Mouse (Mus musculus) NIH3T3 (cell line): ENCODE results near the gene Efcab10.

Source experiments
- DNase-seq: peaks from one replicate; pipeline ENCODE4 v3.0.0-alpha.2; 2012; ENCODE audit warnings: low read depth

Efcab10 gene

DNA sequence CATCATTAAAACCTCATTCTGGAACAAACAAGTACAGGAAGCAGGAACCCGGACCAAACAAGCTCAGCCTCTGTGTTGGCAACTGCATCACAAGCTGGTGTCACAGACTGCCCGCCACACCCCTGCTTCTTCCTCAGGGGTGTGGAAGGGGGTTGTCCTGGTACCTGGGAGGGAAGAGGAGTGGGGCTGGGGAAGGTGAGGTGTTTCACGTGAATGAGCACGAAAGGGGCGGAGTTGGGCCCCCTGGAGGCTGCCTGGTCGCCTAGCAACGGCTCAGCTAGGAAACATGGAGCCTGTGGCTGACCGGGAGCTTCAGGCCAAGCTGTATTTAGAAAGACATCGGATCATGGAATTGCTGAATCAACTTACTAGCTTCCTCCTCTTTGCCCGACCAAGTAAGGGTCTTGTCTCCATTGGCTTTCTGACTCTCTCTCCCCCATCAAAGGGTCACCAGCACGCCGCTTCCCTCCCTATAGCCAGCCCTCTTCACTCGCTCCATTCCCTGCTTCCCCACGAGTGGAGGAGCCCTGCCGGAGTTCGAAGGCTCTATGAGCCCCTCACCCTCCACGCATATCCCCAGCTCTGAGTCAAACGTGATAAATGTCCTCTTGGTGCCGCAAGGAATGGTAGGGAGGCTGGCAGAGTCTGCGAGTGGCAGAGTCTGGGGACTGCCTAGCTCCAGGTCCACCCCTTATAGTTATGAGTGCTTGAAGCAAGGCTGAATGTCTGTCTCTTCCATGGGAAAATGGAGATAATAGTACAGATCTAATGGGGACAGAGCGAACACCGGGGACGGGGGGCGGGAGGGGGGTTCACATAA, at the start of gene Efcab10:
TSS of gene Efcab10 (plus strand) at position 51 of the 820 bp plus-strand sequence.
- DNase-seq, result no peak

DNA sequence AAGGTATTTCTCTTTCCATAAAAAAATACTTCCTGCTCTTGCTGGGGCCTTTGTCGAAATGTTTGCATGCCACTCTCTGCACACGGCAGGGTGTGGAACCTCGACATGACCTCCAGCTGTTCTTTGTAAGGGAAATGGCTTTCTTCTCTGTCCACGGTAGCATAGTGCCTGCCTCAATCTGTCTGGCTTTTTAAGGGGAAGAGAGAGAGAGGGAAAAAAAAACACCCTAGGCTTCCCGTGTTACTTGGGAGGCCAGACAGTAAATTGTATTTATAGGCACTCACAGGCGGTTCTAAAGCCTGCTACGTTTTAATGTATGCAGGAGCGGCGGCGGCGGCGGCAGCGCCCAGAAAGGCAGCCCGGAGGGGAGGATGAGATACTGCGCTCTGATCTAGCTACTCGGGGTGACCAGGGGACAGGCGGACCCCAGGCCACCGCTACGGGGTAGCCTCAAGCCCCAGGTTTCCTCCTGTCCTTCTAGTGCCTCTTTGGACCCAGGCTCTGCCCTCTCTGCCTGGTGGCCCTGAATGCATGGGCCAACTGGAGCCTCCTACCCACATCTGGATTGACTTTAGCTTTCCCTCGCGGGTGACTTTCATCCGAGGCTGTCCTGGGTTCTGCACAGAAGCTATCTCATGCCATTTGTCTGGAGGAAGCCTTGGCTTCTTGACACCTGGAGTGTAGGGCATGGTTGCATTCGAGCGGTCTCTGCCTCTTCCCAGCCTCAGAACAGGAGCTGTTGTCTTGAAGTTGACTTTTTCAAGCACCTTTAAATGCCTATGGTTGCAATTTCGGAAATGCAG, 49.5 kb upstream of the Efcab10 start:
- no peak for DNase-seq

DNA sequence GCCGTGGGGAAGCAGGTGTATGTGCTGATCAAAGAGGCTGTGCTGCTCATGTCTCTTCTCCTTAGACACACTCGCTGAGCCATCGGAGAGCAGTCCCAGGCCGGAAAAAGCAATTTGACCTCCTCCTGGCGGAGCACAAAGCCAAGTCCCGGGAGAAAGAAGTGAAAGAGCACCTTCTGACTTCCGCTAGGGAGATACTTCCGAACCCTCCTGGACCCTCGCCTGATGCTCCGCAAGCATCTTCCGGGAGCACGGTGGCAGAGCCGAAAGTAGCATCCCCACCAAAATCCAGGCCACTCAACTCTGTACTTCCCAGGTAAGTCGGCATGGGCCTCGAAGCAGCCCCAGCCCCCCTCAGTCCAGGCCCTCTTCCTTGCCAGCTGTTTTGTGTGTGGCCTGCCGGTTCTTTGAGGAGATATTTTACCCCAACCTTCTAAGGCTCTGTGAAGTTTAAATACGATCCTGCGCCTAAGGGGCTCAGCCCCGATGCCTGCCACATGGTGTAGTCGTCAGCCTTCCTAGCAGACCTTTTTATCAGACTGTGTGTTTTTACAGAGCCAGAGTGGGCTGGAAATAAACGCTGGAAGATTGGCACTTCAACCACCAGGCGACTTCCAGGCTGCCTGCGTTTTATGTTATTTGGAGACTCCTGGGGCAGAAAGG, 48.8 kb upstream of the Efcab10 start:
- no peak for DNase-seq

DNA sequence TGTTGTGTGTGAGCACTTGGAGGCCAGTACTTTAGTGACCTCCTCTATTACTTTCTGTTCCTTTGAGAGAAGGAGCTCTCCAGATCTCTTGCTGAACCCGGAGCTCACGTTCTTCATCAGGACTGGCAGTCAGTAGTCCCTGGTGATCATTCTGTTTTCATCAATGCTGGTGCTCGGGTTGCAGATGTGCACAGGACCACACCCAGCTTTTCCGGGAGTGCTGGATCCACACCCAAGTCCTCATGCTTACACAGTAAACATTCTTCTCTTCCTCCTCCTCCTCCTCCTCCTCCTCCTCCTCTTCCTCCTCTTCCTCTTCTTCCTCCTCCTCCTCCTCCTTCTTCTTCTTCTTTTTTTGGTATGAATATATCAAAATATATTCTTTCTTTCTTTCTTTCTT, 42.0 kb upstream of the Efcab10 start:
- no peak for DNase-seq

DNA sequence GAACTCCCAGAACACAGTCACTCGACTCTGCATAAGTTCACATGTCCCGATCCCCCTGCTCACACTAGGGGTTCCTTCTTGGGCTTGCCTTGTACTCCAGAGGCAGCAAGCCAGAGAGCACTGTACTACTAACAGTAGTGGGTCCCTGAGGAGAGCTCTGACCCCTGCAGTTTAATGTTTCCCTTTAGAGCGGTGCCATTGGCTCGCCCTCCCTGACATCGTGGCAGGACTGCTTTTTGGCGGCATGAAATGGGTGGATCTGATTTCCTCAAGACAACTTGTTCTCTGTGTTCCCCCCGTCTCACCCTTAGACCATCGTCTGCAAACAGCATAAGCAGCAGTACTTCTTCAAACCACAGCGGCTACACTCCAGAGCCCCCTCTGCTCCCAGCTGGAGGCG, 36.3 kb upstream of the Efcab10 start:
- DNase-seq, result no peak

DNA sequence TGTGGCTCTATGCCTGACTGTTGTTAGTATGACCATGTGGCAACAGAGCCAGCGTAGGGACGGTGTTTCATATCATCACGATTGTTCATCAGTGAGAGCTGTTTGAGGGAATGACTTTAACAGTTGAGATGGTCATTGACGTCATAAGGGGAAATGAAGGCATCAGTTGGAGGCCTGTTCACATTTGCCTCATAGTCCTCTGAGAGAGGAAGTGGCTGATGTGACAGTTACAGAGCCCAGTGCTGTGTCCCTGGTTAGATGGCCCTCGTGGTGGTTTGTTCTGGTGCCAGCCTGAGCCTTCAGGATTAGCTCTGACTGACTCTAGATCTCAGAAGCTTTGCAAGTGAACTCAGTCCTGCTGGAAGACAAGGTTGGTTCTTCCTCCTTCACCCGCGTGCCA, 35.4 kb upstream of the Efcab10 start:
- no peak for DNase-seq

DNA sequence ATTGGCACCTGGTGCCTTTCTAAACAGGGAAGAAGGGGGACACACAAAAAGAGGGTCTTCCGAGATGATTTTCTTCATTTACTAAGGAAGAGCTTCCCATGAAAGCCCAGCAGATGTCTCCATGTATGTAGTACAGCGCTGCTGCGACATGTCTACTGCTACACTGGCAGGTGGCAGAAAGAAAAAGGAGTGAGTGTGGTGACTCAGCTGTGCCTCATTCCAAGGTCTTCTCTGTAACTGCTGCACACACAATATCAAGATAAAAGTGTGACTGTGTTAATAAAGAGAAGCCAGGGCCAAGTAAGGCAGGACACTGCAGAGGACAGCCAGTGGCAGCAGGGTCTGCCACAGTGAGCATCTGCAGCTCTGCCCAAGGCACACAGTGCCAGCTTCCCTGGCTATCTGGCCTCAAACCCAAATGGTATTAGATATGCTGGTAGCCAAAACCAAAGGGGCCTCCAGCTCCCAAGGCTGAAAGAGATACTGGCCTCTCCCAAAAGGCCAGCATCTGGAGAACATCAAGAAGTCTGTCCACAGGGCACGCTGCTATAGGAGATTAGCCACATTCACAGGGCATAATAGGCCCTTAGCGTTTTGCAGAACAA, 34.7 kb upstream of the Efcab10 start:
- no peak for DNase-seq

DNA sequence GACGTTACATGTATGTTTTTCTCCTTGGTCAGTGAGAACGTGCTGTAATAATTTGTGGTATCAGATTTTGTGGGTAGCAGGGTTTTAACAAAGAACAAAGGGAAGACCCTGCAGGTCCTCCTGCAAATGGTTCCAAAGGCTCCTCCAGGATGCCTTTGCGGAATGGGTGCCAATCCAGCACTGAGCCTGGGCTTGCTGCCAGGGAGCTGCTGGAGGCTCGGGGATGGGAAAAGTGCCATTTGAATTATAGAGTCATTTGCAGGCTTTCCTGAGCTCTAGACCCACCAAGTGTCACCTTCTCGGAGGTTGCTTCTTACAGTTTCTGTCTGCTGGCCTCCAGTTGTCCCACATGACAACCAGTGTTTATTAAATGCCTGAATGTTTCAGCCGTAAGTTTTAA, 33.9 kb upstream of the Efcab10 start:
- DNase-seq, result peak; percentile 79

DNA sequence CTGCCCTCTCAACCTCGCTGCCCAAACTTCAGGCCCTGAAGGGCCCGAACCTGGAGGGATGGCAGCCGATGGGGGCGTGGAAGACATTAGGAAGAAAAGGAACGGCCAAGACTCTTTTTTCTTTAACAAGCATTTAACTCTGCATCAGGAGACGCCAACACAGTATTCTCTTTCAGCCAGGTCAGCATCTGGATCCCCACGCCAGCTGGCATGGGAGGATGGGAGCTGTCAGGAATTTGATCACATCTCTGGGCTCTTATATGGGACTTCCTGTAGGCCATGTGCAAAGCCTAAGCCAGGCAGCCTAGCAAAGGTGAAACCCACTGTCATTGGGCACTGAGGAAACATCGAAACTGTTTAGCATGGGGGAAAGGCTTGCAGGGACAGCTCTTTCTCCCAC, 30.1 kb upstream of the Efcab10 start:
- DNase-seq, result no peak

DNA sequence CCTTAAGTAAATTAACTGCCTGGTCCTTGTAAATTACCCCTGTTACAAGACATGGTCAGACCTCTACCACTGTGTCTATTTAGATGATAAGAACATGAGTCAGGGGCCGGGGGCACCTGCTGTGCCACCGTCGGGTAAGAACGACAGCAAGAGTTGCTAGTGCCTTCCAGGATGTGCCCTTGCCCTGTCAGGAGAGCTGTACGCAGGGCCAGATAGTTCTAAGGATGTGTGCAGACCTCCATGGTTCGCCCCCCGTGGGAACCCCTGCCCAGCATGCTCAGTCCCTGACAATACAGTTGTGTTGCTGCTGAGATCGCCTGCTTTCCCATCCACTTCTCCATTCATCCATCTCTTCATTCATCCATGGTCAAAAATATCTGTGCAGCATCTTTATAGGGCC, 29.5 kb upstream of the Efcab10 start:
- DNase-seq, result no peak

DNA sequence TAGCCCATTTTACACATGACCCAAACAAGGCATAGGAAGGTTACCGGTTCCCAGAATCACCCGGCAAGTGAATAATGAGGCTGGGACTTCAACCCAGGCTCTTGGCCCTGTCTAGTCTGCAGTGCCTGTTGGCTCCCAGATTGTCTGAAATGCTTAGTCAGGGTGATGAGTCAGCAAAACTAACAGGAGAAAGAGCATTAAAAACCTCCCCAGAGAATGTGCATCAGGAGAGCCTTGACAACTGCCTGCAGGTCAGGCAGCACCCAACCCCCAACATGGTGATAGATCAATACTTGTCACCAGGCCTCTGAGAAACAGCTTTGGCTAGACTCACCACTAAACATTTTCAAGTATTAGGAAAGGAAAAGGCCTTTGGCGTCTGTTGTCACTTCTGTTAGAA, 25.1 kb upstream of the Efcab10 start:
- peak; percentile 79 for DNase-seq

DNA sequence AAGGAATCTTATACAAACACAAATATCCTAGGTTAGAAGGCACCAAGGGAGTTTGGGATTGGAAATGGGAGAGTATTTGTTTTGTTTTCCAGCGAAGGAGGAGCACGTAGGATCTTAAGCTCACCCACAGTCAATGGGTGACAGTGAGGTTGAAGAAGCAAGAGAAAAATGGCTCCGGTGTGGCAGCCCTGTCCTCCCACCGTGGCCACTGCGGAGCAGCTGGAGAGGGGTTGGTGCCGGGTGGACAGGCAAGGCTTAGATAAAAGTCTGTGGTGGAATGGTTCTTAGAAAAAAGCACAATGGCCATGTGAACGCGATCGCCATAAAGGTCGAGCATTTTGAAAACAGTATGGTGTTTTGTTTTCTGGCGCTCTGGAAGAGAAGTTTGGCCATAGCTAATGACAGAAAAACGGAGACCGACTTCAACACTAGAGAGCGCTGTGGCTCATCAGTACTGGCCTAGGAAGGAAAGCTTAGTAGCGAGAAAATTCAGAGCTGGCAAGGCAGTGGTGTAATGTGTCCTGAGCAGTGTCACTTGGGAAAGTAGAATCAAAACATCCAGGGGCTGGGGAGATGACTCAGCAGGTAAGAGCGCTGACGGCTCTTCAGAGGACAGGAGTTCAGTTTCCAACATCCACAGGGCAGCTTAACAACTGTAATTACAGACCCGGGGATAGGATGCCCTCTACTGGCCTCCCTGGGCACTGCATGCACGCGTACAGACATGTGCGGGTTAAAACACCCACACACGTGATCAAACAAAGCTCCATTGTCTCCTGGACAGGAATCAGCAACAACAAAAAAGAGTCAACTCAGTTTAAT, 14.8 kb upstream of the Efcab10 start:
- peak; percentile 91 for DNase-seq

DNA sequence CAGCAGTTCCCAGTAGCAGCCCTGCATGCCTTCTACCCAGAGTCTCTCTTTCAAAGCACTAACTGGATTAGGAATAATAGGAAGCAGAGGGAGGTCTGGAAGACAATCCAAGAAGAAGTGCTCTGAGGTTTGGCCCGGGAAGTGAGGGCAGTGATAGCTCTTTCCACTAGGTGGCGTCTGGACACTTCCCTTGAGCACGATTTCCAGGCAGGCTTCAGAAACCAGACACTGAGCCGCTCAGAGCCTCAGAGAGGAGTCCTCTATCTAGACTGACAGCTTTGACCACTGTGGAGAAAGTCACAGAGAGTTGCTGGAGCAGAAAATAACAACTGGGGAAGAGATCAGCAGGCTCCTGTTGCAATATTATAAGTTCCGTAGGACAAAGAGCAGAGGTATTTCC, 5.8 kb upstream of the Efcab10 start:
- peak; percentile 89 for DNase-seq

DNA sequence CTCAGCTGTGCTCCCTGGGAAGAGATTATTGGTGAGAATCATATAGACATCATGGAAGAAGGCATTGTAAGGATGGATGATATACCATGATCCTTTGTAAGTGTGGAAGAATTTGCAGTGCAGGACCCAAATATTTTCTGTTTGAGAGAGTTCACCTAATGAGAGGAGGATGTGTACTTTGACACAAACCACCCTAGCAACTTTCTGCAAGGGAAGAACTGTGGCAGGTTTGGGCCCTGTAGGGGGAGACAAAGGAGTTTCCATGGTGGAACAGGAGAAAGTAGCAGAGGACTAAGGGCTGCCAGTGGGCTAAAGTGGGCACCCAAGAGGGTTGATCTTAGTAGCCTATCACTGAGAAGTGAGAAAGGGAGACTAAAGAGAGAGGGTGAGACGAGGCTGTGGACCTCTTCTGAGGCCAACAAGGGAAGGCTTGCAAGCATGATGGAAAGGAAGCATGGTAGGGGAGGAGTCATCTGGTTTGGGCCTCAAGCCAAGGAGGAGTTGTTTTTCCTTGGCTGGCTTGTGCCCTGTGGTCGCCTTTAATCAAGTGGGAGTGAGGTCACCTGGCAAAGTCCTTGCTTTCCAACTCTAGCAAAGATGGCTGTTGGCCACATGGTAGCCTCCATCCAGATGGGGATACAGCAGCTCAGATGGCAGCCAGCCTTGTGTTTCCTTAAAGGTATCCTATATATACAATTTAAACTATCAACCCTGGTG, 3.7 kb upstream of the Efcab10 start:
- DNase-seq, result peak; percentile 79

DNA sequence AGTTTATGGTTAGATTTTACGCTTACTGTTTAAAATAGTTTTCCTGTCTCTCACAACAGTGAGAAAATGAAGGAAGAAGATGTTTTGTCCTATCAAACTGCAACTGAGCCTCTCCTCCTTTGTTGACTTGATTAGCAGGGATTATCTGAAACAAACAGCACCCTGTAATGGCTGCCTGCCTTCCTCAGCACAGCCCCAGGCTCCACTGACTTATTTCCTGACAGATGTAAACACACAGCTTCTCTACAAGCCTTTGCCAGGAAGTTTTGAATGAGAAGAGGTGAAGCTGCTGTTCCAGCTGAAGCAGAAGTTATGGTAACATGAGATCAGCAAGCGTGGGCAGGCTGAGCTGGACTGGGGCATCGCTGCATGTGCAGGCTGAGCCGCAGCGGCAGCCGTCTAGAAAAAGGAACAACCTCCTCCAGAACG, 8.6 kb downstream of the Efcab10 start:
- peak; percentile 26 for DNase-seq

DNA sequence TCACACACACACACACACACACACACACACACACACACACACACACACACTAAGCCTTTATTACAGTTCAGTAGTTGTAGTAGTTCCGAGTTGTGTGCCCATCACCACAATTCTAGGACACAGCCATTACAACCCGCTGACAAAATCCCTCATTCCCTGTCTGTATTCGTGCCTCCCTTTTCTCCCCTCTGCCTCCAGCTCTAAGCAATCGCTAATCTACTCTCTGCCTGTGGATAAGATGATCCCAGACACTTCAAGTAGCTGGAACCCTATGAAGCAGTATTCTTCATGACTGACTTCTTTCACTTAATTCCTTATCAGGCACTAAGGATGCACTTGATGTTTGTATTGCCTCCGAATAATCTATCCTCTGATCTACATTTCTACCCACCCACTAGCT, 10.3 kb downstream of the Efcab10 start:
- DNase-seq, result no peak

DNA sequence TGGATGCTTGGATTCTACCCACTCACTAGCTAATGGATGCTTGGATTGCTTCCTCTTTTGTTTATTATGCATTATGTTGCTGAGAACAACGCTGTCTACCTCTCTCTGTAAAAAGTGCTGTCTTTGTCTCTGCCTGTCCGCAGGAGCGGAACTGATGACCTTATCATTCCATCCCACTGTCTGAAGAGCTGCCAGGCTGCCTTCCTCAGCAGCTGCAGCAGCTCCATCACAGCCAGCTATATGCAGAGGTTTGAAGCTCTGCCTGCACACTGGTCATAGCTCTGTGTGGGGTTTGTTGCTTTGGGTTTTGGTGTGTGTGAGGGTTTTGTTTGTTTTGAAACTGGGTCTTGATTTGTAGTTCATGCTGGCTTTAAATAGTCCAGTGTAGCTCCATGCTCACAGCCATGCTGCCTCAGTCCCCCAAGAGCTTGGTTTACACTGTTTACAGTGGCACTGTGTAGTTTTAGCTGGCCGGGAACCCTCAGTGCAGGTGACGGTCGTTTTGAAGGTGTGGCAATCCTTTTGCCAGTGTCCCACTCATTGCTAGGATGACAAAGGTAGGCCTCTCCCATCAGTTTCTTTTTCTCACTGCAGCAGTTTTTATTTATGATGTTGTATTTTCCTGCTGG, 10.9 kb downstream of the Efcab10 start:
- DNase-seq, result no peak

DNA sequence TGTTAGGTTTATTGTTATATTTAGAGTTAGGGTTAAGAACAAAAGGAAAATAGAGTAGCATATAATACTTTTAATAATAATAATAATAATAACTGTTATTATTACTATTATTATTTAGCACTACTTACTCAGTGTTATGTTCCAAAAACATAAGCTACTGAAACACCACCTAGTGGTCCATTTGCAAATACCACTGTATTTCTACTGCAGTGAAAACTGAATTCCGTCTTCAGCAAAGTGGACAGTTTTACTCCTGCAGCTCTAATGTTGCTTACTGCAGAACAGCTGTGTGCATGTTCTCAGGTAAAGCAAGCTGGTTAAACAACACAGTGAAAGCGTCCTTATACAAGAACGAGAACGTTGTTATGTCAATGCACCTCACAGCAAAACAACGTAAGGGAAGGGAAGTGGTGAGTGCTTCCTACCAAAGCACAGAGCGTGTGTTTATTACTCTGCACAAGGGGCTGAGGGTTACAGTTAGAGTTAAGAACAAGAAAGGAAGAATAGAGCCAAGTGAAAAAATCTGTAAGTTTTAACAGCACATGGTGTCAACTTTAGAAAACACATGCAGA, 17.0 kb downstream of the Efcab10 start:
- peak; percentile 51 for DNase-seq

DNA sequence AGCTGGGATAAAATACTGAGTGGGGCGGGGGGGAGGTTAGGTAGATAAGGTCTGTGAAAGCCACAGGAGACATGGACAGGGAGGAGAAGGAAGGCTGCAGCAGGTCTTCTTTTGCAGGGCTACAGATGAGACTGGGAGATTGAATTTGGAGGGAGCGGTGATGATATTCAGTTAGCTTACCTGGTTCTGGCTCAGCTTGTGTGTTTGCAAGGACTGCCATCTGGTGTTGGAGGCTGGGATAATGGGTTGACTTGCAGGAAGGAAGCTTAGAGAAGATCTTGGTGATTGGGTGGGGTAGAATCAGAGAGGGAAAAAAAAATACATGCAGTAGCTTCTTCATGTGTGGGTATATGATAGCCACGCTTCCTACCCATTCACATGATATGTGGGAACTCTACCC, 29.7 kb downstream of the Efcab10 start:
- peak; percentile 69 for DNase-seq

DNA sequence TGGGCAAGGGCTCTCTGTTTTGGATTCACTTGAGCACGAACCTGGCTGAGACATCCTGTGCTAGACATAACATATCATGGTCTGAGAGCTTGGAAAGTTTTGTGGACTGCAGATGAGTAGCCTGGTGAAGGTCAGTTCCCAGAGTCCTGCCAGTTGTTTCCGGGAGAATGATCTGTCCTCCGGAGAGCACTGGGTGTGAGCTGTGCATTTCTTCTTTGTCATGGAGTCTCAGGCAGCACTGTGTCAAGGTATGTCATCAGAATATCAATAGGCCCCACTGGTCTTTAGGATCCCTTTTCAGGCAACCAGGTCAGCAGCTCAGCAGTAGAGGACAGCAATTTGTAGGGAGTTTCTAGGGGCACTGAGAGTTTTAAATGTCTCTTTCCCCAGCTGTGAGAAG, 32.6 kb downstream of the Efcab10 start:
- DNase-seq, result no peak
